Mouse (Mus musculus) layer of hippocampus, postnatal 36 days (tissue): ENCODE measurements around the gene Pycr1. TPM values are rescaled to one million over a fixed set of nuclear protein-coding genes. Genes with fewer than 3 reads are reported as not detected.

Experiments
- DNase-seq, 2 experiments: peaks; one replicate each; pipeline ENCODE4 v3.0.0; 2022
- microRNA-seq, 2 experiments: library from miRNA; unstranded; fragments of <30 nt; microRNA quantifications; one replicate each; pipeline ENCODE4 v1.2.0; 2021
- total RNA-seq, 2 experiments: library from RNA; stranded (reverse); gene quantifications; 2 replicates each; pipeline ENCODE4 v1.2.3; 2021

Pycr1 gene
- total RNA-seq, 2 experiments from 2014 or later, result 1.8 to 2.1 TPM

GRCm38 (mm10) chr11:120603545-120603944, 40.0 kb downstream of the Pycr1 start:
- no peak for DNase-seq

GRCm38 (mm10) chr11:120600716-120601115, 42.9 kb downstream of the Pycr1 start:
- no peak for DNase-seq

- no peak for DNase-seq
Observed at GRCm38 (mm10) chr11:120598990-120599549, 44.5 kb downstream of the Pycr1 start.

- peak; percentile 90 to 93 for DNase-seq
Observed at GRCm38 (mm10) chr11:120598283-120598989, 45.1 kb downstream of the Pycr1 start, which contains the start of the genes Alyref and Anapc11. Gene Alyref (minus strand): TSS chr11:120598365. Gene Anapc11 (plus strand): TSS chr11:120598421.

GRCm38 (mm10) chr11:120597240-120598235, 46.0 kb downstream of the Pycr1 start:
- DNase-seq, result no peak

- no peak for DNase-seq
Observed at GRCm38 (mm10) chr11:120588531-120588930, 55.0 kb downstream of the Pycr1 start.

Small RNAs within 50 kb of the gene (microRNA-seq; reads per million reads assigned to microRNA genes)
- gene Mir6936, result 1.2 to 3.0 reads per million in 2 experiments

Other genes with a start within 250 kb of the Pycr1 start
- gene Nploc4, start 206.1 kb downstream of the Pycr1 start, total RNA-seq, result 10 to 100 TPM; 59.9 to 64.4 TPM
- gene Tspan10, start 201.1 kb downstream of the Pycr1 start, total RNA-seq, result under 1 TPM in 1 of 2 experiments, not detected in 1; 0.30 TPM
- under 1 TPM; 0.48 to 0.90 TPM for gene Pde6g, start 190.3 kb downstream of the Pycr1 start, total RNA-seq
- gene Oxld1, start 185.7 kb downstream of the Pycr1 start, total RNA-seq, result 10 to 100 TPM; 13.2 to 15.6 TPM
- gene Ccdc137, start 185.7 kb downstream of the Pycr1 start, total RNA-seq, result 10 to 100 TPM; 25.3 to 31.8 TPM
- 10 to 100 TPM; 48.3 to 49.8 TPM for gene Arl16, start 176.2 kb downstream of the Pycr1 start, total RNA-seq
- 10 to 100 TPM; 70.4 to 71.7 TPM for gene Mrpl12, start 159.2 kb downstream of the Pycr1 start, total RNA-seq
- 10 to 100 TPM; 18.7 to 20.4 TPM for gene Slc25a10, start 151.9 kb downstream of the Pycr1 start, total RNA-seq
- gene Gcgr, start 113.1 kb downstream of the Pycr1 start, total RNA-seq, result under 1 TPM; 0.15 to 0.18 TPM
- gene Mcrip1, start 94.0 kb downstream of the Pycr1 start, total RNA-seq, result 10 to 100 TPM; 71.3 to 71.6 TPM
- not detected for gene Ppp1r27, start 92.6 kb downstream of the Pycr1 start, total RNA-seq
- 100 to 1,000 TPM; 118 to 122 TPM for gene P4hb, start 70.5 kb downstream of the Pycr1 start, total RNA-seq
- 100 to 1,000 TPM; 266 to 282 TPM for gene Arhgdia, start 62.1 kb downstream of the Pycr1 start, total RNA-seq
- 10 to 100 TPM; 60.0 to 67.6 TPM for gene Alyref, start 45.4 kb downstream of the Pycr1 start, total RNA-seq
- gene Anapc11, start 45.3 kb downstream of the Pycr1 start, total RNA-seq, result 100 to 1,000 TPM in 1 of 2 experiments, 10 to 100 TPM in 1; 85.0 to 103 TPM
- gene Npb, start 35.3 kb downstream of the Pycr1 start, total RNA-seq, result 1 to 10 TPM; 1.2 to 1.8 TPM
- gene Pcyt2, start 25.8 kb downstream of the Pycr1 start, total RNA-seq, result 100 to 1,000 TPM; 138 to 157 TPM
- gene Sirt7, start 18.5 kb downstream of the Pycr1 start, total RNA-seq, result 10 to 100 TPM; 40.7 to 41.5 TPM
- gene Mafg, start 10.2 kb downstream of the Pycr1 start, total RNA-seq, result 10 to 100 TPM; 77.3 to 86.3 TPM
- 1 to 10 TPM; 4.2 to 4.4 TPM for gene Myadml2, start 4.4 kb upstream of the Pycr1 start, total RNA-seq
- gene Notum, start 17.4 kb upstream of the Pycr1 start, total RNA-seq, result 1 to 10 TPM; 3.6 to 3.7 TPM
- gene Aspscr1, start 29.2 kb upstream of the Pycr1 start, total RNA-seq, result 10 to 100 TPM; 45.6 to 47.6 TPM
- 10 to 100 TPM; 15.5 to 15.7 TPM for gene Cenpx, start 70.0 kb upstream of the Pycr1 start, total RNA-seq
- 10 to 100 TPM; 56.6 to 69.3 TPM for gene Lrrc45, start 70.2 kb upstream of the Pycr1 start, total RNA-seq
- gene Rac3, start 77.7 kb upstream of the Pycr1 start, total RNA-seq, result 10 to 100 TPM; 36.5 to 41.0 TPM
- 10 to 100 TPM in 1 of 2 experiments, 1 to 10 TPM in 1; 8.1 to 10.8 TPM for gene Dcxr, start 83.5 kb upstream of the Pycr1 start, total RNA-seq
- 1 to 10 TPM; 1.7 to 2.3 TPM for gene Cbr2, start 88.3 kb upstream of the Pycr1 start, total RNA-seq
- 10 to 100 TPM; 19.5 to 20.1 TPM for gene Hmga1b, start 119.0 kb upstream of the Pycr1 start, total RNA-seq
- 10 to 100 TPM; 66.1 to 68.6 TPM for gene Rfng, start 140.4 kb upstream of the Pycr1 start, total RNA-seq
- 100 to 1,000 TPM; 146 to 147 TPM for gene Gps1, start 140.5 kb upstream of the Pycr1 start, total RNA-seq
- 10 to 100 TPM; 44.7 to 52.9 TPM for gene Dus1l, start 152.6 kb upstream of the Pycr1 start, total RNA-seq
- 100 to 1,000 TPM; 173 to 191 TPM for gene Fasn, start 180.8 kb upstream of the Pycr1 start, total RNA-seq